Mouse (Mus musculus): ENCODE results near the gene Arid3c. TPM values are rescaled to one million over a fixed set of nuclear protein-coding genes. Genes with fewer than 3 reads are reported as not detected.
"Not testable (repeated sequence)": the region's sequence is repeated elsewhere in the genome, so short reads cannot be mapped to it uniquely, and the experiment has no call there.

The Arid3c gene
- polyA plus RNA-seq, 1 experiment from 2014 or later: not detected

DNA sequence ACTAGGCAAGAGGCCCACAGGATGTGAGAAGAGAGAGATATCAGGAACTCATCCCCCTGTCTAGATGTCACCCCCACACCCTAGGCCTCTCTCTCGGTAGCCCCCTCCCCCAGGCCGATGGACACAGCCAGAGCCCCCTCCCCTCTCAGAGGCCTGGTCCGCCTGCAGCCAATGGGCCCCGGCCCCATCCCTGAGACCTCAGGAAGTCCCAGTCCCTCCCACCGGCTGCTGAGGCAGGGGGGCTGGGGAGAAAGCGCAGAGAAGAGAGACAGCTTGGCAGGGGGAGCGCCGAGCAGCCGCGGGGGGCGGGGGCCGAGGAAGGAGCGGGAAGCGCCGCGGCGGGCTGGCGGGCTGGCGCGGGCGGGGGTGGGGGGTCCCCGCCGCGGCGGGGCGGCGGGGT, 47.6 kb downstream of the Arid3c start:
- not testable (repeated sequence) for H3K4me3 ChIP-seq (replicated peaks); H3K36me3 ChIP-seq; H3K9ac ChIP-seq; H3K27ac ChIP-seq; H3K9me3 ChIP-seq; H3K27me3 ChIP-seq (replicated peaks)
- Histone ChIP-seq H3K4me2 (0 out of 2 replicates have a peak overlapping the region, but pooled peaks have one; percentile 33), H3K4me1 (peaks cover 31% of the 10 kb centered on the region)
- WGBS: 1% methylated on average over 13 of the region's 27 CpGs
- peak; percentile 45; the same call in 1 of the 2 replicates for ATAC-seq (ENCODE audit: insufficient read depth, low FRiP score, low read depth)

- no peak for ATAC-seq (ENCODE audit: insufficient read depth, low FRiP score, low read depth)
These were observed 48.2 kb downstream of the Arid3c start for GRCm38 (mm10) chr4:41682789-41683188.

GRCm38 (mm10) chr4:41681947-41682346, 49.0 kb downstream of the Arid3c start:
- Histone ChIP-seq H3K27ac (peak overlapping the region; percentile 65; the same call in 1 of the 2 replicates), H3K4me1 (peaks cover 41% of the 10 kb centered on the region), H3K9ac (no peak overlapping the region), H3K27me3 (replicated peaks) (no peaks in the 10 kb centered on the region), H3K9me3 (no peaks in the 10 kb centered on the region), H3K36me3 (no peaks in the 10 kb centered on the region), H3K4me3 (replicated peaks) (no peak overlapping the region), H3K4me2 (no peak overlapping the region)
- WGBS: 60% methylated on average over 10 of the region's 10 CpGs
- ATAC-seq (ENCODE audit: insufficient read depth, low FRiP score, low read depth): no peak

More at GRCm38 (mm10) chr4:41682789-41683188, 48.2 kb downstream of the Arid3c start:
- no peak overlapping the region for H3K4me3 ChIP-seq (replicated peaks)
- peaks cover 33% of the 10 kb centered on the region for H3K4me1 ChIP-seq
- H3K36me3 ChIP-seq: no peaks in the 10 kb centered on the region
- H3K27me3 ChIP-seq (replicated peaks): no peaks in the 10 kb centered on the region
- H3K27ac ChIP-seq: peak overlapping the region; percentile 65
- no peak overlapping the region for H3K9ac ChIP-seq
- no peak overlapping the region for H3K4me2 ChIP-seq
- H3K9me3 ChIP-seq: no peaks in the 10 kb centered on the region
- 28% methylated on average over 6 of the region's 6 CpGs for WGBS

DNA sequence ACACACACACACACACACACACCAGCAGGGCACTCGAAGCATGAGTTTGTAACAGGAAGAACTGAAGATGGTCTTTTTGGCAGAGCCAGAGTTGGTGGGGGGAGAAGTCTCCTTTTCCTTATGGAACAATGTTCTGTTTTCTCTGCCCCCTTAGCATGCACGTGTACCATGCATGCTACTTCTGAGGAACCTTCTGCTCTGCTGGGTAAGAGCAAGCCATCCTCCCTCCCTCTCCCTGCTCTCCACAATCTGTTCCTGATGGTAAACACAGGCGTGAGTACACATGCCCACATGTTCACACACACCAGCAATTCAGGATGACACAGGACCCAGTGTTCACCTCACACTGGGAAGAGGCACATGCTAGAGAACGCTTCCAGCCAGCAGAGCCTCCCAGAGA, 49.8 kb downstream of the Arid3c start:
- H3K9me3 ChIP-seq: no peaks in the 10 kb centered on the region
- peaks cover 49% of the 10 kb centered on the region for H3K4me1 ChIP-seq
- WGBS: 56% methylated on average over 4 of the region's 4 CpGs
- no peak overlapping the region for H3K27ac ChIP-seq
- no peak overlapping the region for H3K9ac ChIP-seq
- H3K4me2 ChIP-seq: no peak overlapping the region
- ATAC-seq (ENCODE audit: insufficient read depth, low FRiP score, low read depth): no peak
- H3K27me3 ChIP-seq (replicated peaks): no peaks in the 10 kb centered on the region
- H3K36me3 ChIP-seq: no peaks in the 10 kb centered on the region
- no peak overlapping the region for H3K4me3 ChIP-seq (replicated peaks)

DNA sequence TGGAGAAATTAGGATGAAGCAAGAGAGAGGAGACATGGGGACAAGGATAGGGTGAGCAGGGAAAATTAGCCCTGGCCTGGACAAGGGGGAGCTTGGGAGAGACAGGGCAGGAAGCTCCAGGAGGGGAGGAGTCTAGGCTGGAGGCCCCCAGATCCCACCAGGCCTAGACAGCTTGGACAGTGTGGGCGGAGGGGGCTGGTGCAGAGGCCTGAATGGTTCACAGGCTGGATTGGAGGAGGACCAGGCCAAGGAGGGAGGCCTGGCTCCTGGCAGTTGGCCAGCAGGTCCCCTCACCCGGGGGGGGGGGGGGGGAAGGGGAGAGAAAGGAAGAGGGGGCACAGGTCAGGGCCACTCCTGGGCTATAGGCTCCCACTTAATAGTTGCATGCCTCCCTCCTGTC, 51.7 kb downstream of the Arid3c start:
- 30% methylated on average over 2 of the region's 2 CpGs for WGBS
- Histone ChIP-seq H3K27ac (peak overlapping the region; percentile 51; the same call in 1 of the 2 replicates), H3K9ac (no peak overlapping the region), H3K27me3 (replicated peaks) (no peaks in the 10 kb centered on the region), H3K36me3 (no peaks in the 10 kb centered on the region), H3K4me2 (no peak overlapping the region), H3K9me3 (no peaks in the 10 kb centered on the region), H3K4me3 (replicated peaks) (no peak overlapping the region), H3K4me1 (peaks cover 52% of the 10 kb centered on the region)
- ATAC-seq (ENCODE audit: insufficient read depth, low FRiP score, low read depth): 0 out of 2 replicates have a peak, but pooled peaks have one; percentile 23

DNA sequence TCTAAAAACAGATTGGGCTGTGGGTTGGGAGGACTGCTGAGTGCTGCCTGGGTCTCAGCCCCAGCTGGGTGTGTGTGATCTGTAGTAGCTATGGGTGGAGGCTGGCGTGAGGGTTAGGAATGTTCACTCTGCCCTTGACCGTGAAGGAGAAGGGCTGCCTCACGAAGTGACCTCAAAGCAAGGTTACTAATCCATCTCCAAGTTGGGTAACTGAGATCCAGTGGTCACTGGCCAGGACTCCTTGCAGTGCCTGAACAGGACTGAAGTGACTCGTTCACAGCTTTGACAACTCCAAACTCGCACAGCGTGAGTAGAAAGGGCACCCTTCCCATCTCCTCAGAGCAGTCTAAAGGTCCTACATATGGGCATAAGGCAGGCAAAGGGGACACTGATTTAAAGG, 52.1 kb downstream of the Arid3c start:
- no peaks in the 10 kb centered on the region for H3K9me3 ChIP-seq
- H3K9ac ChIP-seq: no peak overlapping the region
- H3K4me3 ChIP-seq (replicated peaks): no peak overlapping the region
- no peak for ATAC-seq (ENCODE audit: insufficient read depth, low FRiP score, low read depth)
- H3K27me3 ChIP-seq (replicated peaks): no peaks in the 10 kb centered on the region
- 0 out of 2 replicates have a peak overlapping the region, but pooled peaks have one; percentile 51 for H3K27ac ChIP-seq
- H3K4me2 ChIP-seq: no peak overlapping the region
- no peaks in the 10 kb centered on the region for H3K36me3 ChIP-seq
- H3K4me1 ChIP-seq: peaks cover 52% of the 10 kb centered on the region
- 64% methylated on average over 6 of the region's 6 CpGs for WGBS

DNA sequence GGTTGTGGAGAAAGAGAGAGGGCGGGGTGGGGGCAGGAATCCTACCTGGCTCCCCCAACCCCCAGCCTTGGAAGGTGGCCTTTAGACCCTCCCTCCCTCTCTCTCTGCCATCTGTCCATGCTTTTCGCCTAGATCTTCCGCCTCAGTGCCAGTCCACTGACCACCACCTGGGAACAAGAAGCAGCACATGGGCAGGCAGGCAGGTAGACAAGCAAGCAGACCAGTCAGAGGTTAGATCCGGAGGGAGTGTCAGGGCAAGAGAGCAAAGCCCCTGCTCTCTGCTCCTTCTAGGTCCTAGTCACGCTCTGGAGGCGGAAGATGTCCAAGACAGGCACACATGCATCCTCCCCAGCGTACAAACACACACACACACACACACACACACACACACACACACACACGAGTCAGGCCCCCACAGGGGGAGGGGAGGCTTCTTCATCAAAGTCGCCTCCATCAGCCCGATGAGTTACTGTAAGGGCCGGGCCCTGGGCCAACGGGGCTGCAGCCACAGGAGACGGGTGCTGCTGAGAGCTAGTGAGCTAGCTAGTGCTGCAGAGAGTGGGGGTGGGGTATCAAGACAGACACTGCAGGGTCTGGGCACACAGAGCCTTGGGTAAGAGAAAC, 53.8 kb downstream of the Arid3c start:
- Histone ChIP-seq H3K27me3 (replicated peaks) (no peaks in the 10 kb centered on the region), H3K4me1 (peaks cover 52% of the 10 kb centered on the region), H3K9me3 (no peaks in the 10 kb centered on the region), H3K36me3 (no peaks in the 10 kb centered on the region), H3K27ac (no peak overlapping the region), H3K4me3 (replicated peaks) (no peak overlapping the region), H3K4me2 (peak overlapping the region; percentile 16; the same call in 1 of the 2 replicates), H3K9ac (no peak overlapping the region)
- WGBS: 43% methylated on average over 13 of the region's 13 CpGs
- peak; percentile 50; the same call in 1 of the 2 replicates for ATAC-seq (ENCODE audit: insufficient read depth, low FRiP score, low read depth)

DNA sequence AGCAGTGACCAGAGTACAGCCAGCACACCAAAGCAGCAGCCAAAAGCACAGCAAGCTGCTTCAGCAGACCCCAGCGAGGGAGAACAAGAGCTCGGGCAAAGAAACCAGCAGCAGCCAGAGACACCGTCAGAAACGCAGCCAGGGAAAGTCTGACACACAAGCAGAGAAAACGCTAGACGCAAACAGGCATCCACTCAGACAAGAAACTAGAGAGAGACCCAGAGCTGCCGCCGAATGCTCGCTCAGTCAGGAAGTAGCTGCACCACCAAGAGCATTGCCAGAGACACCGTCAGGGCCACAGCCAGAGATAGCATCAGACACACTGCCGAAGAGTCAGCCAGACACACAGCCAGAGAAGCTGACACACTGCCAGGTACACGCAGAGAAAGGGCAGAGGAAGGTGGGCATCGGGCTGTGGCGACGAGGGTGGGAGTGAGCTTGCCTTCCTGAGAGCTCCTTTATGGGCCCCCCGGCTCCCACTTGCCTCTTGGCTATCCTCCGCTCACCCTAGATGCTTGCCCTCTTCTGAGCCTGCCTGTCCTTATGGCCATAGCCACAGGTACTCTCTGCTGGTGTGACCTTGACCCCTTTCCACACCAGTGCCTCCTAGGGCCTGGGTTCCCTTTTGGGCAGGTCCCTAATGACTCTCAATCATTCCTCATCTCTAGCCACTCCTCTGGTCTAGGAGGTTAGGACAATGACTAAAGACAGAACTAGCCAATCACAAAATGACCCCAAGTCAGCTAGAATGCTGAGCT, 54.5 kb downstream of the Arid3c start:
- H3K9ac ChIP-seq: no peak overlapping the region
- H3K27me3 ChIP-seq (replicated peaks): no peaks in the 10 kb centered on the region
- peaks cover 56% of the 10 kb centered on the region for H3K4me1 ChIP-seq
- H3K27ac ChIP-seq: 0 out of 2 replicates have a peak overlapping the region, but pooled peaks have one; percentile 11
- no peaks in the 10 kb centered on the region for H3K36me3 ChIP-seq
- ATAC-seq (ENCODE audit: insufficient read depth, low FRiP score, low read depth): no peak
- no peaks in the 10 kb centered on the region for H3K9me3 ChIP-seq
- peak overlapping the region; percentile 16; the same call in 1 of the 2 replicates for H3K4me2 ChIP-seq
- no peak overlapping the region for H3K4me3 ChIP-seq (replicated peaks)
- WGBS: 54% methylated on average over 17 of the region's 17 CpGs

Other genes starting within 250 kb of the Arid3c start
- gene AI464131, start 228.1 kb downstream of the Arid3c start, polyA plus RNA-seq (2015; fragmentation: Nextera tagmentation; extraction: Ambion mirVana): 5.7 and 6.4 TPM in 2 replicates
- gene 1110017D15Rik, start 213.8 kb downstream of the Arid3c start, polyA plus RNA-seq (2015; fragmentation: Nextera tagmentation; extraction: Ambion mirVana): 0.30 and 0.55 TPM in 2 replicates
- gene Fam219a, start 161.6 kb downstream of the Arid3c start, polyA plus RNA-seq (2015; fragmentation: Nextera tagmentation; extraction: Ambion mirVana): 2.9 and 3.5 TPM in 2 replicates
- gene Dnaic1, start 161.4 kb downstream of the Arid3c start, polyA plus RNA-seq (2015; fragmentation: Nextera tagmentation; extraction: Ambion mirVana): 3.0 and 3.7 TPM in 2 replicates
- gene Enho, start 90.8 kb downstream of the Arid3c start, polyA plus RNA-seq (2015; fragmentation: Nextera tagmentation; extraction: Ambion mirVana): 18.3 and 24.0 TPM in 2 replicates
- gene Cntfr, start 34.1 kb downstream of the Arid3c start, polyA plus RNA-seq (2015; fragmentation: Nextera tagmentation; extraction: Ambion mirVana): 8.3 and 11.8 TPM in 2 replicates
- 153 and 157 TPM in 2 replicates for gene Il11ra1, start 31.2 kb downstream of the Arid3c start, polyA plus RNA-seq (2015; fragmentation: Nextera tagmentation; extraction: Ambion mirVana)
- gene Rpp25l, start 17.6 kb downstream of the Arid3c start, polyA plus RNA-seq (2015; fragmentation: Nextera tagmentation; extraction: Ambion mirVana): 59.5 and 61.1 TPM in 2 replicates
- 124 and 130 TPM in 2 replicates for gene Dctn3, start 8.0 kb downstream of the Arid3c start, polyA plus RNA-seq (2015; fragmentation: Nextera tagmentation; extraction: Ambion mirVana)
- gene Galt, start 24.1 kb upstream of the Arid3c start, polyA plus RNA-seq (2015; fragmentation: Nextera tagmentation; extraction: Ambion mirVana): 39.6 and 47.9 TPM in 2 replicates
- 81.6 and 82.2 TPM in 2 replicates for gene Sigmar1, start 25.0 kb upstream of the Arid3c start, polyA plus RNA-seq (2015; fragmentation: Nextera tagmentation; extraction: Ambion mirVana)
- gene Ccl27a, start 43.1 kb upstream of the Arid3c start, polyA plus RNA-seq (2015; fragmentation: Nextera tagmentation; extraction: Ambion mirVana): 31.5 and 33.7 TPM in 2 replicates
- gene Gm21541, start 172.5 kb upstream of the Arid3c start, polyA plus RNA-seq (2015; fragmentation: Nextera tagmentation; extraction: Ambion mirVana): 21.4 and 22.9 TPM in 2 replicates
- gene Gm20878, start 210.4 kb upstream of the Arid3c start, polyA plus RNA-seq (2015; fragmentation: Nextera tagmentation; extraction: Ambion mirVana): 2.1 and 2.7 TPM in 2 replicates
- gene Fam205a4, start 234.9 kb upstream of the Arid3c start, polyA plus RNA-seq (2015; fragmentation: Nextera tagmentation; extraction: Ambion mirVana): 0.18 and 0.30 TPM in 2 replicates